Mouse (Mus musculus): ENCODE measurements around the gene Rptor.

Gene Rptor

GRCm38 (mm10) chr11:119934773-119935172, 332.1 kb downstream of the Rptor start:
- no peak for DNase-seq (ENCODE audit: low spot score)

GRCm38 (mm10) chr11:119935457-119935856, 332.8 kb downstream of the Rptor start:
- DNase-seq (ENCODE audit: low spot score) = no peak

- DNase-seq (ENCODE audit: low spot score) = no peak
These were observed 333.8 kb downstream of the Rptor start for GRCm38 (mm10) chr11:119936456-119936855.

GRCm38 (mm10) chr11:119937216-119937615, 334.5 kb downstream of the Rptor start:
- no peak for DNase-seq (ENCODE audit: low spot score)

- DNase-seq (ENCODE audit: low spot score) = no peak
These were observed 335.2 kb downstream of the Rptor start for GRCm38 (mm10) chr11:119937772-119938502.

- DNase-seq (ENCODE audit: low spot score) = no peak
These were observed 336.5 kb downstream of the Rptor start for GRCm38 (mm10) chr11:119939073-119939710.

GRCm38 (mm10) chr11:119939711-119940106, 337.0 kb downstream of the Rptor start:
- no peak for DNase-seq (ENCODE audit: low spot score)

- no peak for DNase-seq (ENCODE audit: low spot score)
These were observed 337.4 kb downstream of the Rptor start for GRCm38 (mm10) chr11:119940142-119940541.

GRCm38 (mm10) chr11:119941794-119942193, 339.1 kb downstream of the Rptor start:
- no peak for DNase-seq (ENCODE audit: low spot score)

GRCm38 (mm10) chr11:119942201-119942726, 339.6 kb downstream of the Rptor start:
- peak; percentile 38 for DNase-seq (ENCODE audit: low spot score)

- peak; percentile 98 for DNase-seq (ENCODE audit: low spot score)
These were observed 340.2 kb downstream of the Rptor start, which contains the start of gene Baiap2 for GRCm38 (mm10) chr11:119942727-119943427. Baiap2 (plus strand) TSS chr11:119942763.

- no peak for DNase-seq (ENCODE audit: low spot score)
These were observed 340.8 kb downstream of the Rptor start for GRCm38 (mm10) chr11:119943428-119943988.

- peak; percentile 35 for DNase-seq (ENCODE audit: low spot score)
These were observed 342.6 kb downstream of the Rptor start for GRCm38 (mm10) chr11:119945343-119945742.

GRCm38 (mm10) chr11:119947426-119947825, 344.7 kb downstream of the Rptor start:
- DNase-seq (ENCODE audit: low spot score) = no peak

GRCm38 (mm10) chr11:119947897-119948296, 345.2 kb downstream of the Rptor start:
- DNase-seq (ENCODE audit: low spot score) = no peak

- DNase-seq (ENCODE audit: low spot score) = no peak
These were observed 345.6 kb downstream of the Rptor start for GRCm38 (mm10) chr11:119948305-119948704.

GRCm38 (mm10) chr11:119948803-119949202, 346.1 kb downstream of the Rptor start:
- peak; percentile 28 for DNase-seq (ENCODE audit: low spot score)

Data from ovary, adult 18-20 months (tissue).